Mouse (Mus musculus) embryo, embryonic 10.5 days (tissue): Measurements from ENCODE around the gene AC140267.1.
A peak's percentile ranks its signal among the peaks of the same experiment; 100 is the strongest.

Experiments
- DNase-seq: peaks from one replicate; pipeline ENCODE4 v3.0.0-alpha.2; 2015; ENCODE audit warnings: low spot score

AC140267.1 gene

DNA sequence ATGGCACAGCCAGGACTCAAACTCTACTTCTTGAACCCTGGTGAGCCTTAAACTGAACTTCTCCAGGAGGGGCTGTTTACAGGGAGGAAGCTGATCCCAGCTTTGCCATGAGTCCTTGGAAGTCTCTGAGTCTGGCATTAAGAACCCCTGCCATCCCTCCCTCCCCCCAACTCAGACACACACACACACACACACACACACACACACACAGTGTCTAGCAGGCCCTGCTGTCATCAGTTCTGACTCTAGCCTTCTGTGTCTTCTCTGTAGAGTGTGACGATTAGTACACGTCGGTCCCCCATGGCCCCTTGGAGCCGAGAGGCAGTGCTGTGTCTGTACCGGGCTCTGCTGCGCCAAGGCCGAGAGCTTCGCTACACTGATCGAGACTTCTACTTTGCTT, at the start of gene AC140267.1:
AC140267.1 (plus strand) TSS at position 301 of the 400 bp plus-strand sequence.
- DNase-seq, result no peak

DNA sequence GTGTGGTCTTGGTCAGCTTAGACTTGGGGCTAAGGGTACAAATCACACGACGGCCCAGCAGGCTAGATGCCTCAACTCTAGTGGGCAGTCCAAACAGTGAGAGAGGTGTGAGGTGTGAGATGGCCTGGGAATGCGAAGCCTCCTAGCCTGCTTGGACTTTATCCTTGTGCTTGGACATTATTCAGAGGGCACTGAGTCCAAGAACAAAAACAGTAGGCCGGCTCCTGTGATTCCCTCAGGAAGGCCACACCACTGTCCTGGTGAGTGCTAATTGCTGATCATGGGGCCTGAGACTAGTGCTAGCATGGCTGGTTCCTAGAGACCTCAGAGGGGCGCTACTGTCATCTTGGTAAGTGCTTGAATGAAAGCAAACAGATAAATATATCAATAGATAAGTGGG, 46.7 kb upstream of the AC140267.1 start:
- DNase-seq, result no peak

GRCm38 (mm10) chr15:80190075-80190474, 45.6 kb upstream of the AC140267.1 start:
- no peak for DNase-seq

- DNase-seq, result no peak
Measured at GRCm38 (mm10) chr15:80191585-80192245, 43.9 kb upstream of the AC140267.1 start.

DNA sequence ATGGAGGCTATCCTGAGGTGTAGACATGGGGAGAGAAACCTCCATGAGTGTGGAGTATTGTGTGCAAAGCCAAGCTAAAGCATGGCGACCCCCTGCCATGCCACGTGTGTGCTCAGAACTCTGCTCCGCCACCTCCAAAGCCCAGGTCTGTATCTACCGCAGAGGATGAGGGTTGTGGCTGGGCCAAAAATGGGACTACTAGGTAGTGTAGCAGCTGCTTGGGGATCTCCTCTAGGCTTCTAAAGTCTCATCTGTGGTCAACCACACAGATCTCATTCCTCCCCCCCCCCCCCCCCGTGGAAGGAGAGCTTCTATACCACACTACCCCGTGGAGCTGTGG, 43.4 kb upstream of the AC140267.1 start:
- DNase-seq, result no peak

- DNase-seq, result no peak
Measured at GRCm38 (mm10) chr15:80192847-80193246, 42.8 kb upstream of the AC140267.1 start.

DNA sequence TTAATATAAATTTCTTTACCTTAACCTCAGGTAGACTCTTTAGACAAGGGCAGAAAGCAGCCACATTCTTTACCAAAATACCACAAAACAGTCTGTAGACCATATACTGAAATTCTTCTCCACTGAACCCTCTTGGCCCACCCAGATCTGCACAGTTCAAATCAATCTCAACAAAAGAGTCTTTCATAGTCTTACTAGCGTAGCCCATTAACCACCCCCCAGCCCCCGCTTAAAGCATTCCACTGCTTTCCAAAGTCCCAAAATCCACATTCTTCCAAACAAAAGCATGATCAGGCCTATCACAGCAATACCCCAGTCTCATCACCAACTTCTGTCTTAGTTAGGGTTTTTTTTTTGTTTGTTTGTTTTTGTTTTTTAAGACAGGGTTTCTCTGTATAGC, 36.1 kb upstream of the AC140267.1 start:
- DNase-seq, result no peak

DNA sequence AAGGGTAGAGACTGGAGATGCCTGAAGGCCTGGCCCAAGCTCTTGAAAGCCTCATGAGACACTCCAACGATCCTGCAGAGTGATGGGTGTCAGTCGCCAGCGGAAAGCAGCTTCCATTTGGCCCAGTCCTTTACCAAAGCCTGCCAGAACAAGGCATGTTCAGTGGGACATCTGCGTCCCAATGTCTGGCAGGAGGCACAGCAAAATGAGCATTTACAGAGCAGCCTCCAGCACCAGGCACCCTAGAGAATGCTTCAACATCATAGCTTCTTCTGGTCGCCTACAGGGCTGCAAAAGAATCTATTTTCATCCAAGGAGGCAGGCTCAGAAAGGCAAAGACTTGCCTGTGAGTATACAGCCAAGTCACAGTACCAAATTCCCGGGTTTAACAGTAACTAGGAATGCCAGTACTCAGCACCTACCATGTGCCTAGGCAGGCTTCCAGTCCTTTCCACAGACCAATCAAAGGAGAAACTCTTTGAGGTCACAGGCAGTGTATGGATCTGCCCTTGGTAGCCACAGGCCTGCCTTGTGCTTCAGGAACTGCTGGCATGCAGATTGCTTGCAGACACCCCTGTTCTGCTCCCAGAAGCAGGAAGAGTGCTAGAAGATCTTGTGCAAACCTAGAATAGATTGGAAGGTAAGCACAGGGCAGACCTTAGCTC, 33.4 kb upstream of the AC140267.1 start:
- DNase-seq, result no peak

DNA sequence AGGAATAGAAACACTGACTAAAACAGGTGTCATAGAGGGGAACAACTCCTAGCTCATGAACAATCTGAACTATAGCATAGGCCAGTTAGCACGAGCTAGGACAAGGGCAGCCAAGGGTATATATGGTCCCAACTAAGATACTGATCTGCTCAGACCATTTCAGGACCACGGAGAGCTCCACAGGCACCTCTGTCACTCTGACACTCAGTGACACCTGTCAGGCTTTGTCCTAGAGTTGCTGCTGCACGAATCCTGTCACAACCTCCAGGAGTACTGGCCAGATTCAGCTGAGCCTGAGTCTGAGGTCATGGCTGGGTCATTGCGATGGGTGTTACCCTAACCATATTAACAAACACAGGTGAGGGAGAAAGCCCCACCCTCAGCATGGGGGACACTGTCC, 32.2 kb upstream of the AC140267.1 start:
- DNase-seq, result peak; percentile 56

GRCm38 (mm10) chr15:80206057-80206565, 29.5 kb upstream of the AC140267.1 start:
- DNase-seq, result no peak

- DNase-seq, result no peak
Measured at GRCm38 (mm10) chr15:80208446-80208845, 27.2 kb upstream of the AC140267.1 start.

GRCm38 (mm10) chr15:80213688-80214087, 21.9 kb upstream of the AC140267.1 start:
- DNase-seq, result no peak

DNA sequence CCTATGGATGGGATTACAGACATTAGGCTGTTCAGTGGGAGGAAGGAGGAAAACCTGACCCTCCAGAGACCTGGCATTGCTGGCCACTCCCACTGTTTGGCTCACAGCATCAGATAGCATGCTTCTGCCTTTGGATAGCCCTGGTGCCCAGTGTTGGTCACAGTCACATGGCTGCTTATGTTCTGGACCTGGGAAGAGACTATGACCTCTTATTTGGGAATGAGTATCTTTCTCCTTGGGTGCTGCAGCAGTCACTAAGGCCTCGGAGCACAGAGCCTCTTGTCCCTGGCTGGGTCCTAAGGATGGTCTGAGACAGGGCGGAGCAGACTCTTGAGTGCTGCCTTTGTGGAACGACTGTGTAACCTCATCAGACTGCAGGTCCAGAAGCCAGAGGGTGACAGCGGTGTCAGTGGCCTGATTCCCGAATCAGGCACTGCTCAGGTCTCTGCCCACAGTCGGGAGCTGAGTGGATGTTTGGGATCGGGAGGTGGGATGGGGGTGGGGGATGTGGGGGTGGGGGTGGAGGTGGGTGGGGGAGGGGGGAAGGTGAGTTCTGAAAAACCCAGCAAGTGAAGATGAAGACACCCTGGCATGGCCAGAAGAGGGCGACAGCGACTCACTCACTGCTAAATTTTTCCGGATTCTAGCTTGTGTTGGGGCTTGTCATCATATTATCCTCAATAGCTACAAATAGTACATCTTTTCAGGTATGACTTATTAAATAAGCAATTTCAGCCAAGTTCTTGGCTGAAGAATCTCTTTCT, 19.7 kb upstream of the AC140267.1 start:
- DNase-seq, result peak; percentile 59

DNA sequence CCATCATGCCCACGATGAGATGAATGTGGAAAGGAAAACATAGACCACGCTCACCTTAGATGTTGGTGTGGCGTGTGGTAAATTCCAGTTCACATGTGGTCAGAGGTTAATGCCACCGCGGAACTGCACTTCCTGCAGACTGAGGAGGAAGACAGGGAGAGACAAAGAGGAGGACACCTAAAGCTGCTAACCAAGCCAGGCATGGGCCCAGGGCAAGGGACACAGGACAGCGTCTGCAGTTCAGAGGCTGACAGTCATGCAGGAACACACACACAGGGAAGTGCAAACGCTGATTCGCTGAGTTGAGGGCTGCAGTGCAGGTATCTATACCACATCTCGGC, 19.2 kb upstream of the AC140267.1 start:
- no peak for DNase-seq

DNA sequence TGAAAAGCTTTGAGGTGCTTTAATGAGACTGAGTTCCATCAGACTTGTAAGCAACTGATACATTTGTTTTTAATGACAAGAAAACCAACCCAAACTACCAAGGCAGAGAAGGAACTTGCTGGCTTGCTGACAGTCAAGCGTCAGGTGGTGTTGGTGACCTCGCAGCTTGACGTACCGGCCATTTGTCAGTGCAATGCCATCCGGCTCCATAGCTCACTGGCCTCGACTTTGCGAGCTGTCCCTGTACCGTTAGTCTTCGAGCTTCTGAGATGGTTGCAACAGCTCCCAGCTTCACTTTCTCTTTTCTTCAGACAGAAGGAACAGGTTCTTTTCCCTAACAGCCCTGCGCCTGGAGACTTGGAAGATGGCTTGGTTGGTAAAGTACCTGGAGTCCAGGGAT, 18.2 kb upstream of the AC140267.1 start:
- no peak for DNase-seq

DNA sequence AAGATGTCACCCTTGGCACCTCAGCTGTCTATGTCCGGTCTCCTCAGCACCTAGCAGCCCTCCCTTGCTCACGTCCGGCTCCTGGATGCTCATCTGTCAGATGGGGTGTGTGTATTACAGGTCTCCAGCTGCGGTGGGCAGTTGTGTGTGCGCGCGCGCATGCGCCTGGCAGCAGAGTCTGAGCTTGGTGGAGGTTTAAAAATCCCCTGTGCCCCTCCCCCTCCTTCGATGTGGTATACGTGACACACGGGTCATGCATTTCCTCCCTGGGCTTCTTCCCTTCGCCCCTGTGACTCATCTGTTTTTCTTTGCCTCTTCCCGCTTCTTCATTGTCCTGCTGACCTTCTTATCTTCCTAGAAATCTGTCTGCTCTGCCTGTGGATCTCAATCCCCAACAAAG, 16.4 kb upstream of the AC140267.1 start:
- DNase-seq, result peak; percentile 68

GRCm38 (mm10) chr15:80219705-80220657, 15.7 kb upstream of the AC140267.1 start:
- DNase-seq, result no peak

GRCm38 (mm10) chr15:80221031-80221430, 14.6 kb upstream of the AC140267.1 start:
- DNase-seq, result no peak

DNA sequence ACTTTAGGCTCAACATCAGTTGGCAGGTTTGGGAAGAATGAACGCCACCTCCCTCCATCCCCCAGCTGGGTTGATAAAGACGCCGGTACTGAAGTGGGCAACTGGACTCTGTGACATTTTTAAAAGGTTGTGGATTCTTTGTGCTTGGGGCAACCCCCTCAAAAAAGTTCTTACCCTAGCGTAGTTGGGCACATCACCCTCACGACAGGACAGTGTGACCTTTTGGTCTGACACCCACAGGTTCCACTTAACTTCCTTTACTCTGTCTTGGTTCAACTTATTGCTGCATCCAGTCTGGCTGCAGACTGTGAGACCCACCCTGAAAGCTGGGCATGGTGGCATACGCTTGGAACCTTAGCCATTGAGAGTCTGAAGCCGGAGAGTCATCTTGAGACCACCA, 11.9 kb upstream of the AC140267.1 start:
- no peak for DNase-seq

DNA sequence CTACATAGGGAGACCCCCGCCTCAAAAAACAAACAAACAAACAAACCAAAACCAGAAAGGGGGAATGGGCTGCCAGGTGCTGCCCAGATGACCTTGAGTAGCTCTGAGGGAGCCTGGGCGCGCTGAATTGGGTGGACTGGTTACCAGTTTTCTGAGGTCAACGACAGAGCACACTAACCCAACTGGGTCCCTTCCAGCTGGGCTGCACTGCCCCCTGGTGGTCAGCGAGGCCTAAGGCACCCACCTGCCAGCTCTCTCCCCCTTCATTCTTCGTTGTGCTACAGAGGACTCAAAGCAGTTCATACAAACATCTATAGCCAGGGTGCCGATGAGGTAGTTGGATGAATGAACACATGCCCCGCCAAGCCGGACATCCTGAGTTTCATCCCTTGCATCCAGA, 10.4 kb upstream of the AC140267.1 start:
- DNase-seq, result peak; percentile 80

- DNase-seq, result peak; percentile 84
Measured at GRCm38 (mm10) chr15:80225796-80226195, 9.8 kb upstream of the AC140267.1 start.
